Mouse (Mus musculus): ENCODE measurements around the gene Fam166a.

Fam166a gene

GRCm38 (mm10) chr2:25223681-25224491, 5.3 kb downstream of the Fam166a start:
- DNase-seq = peak; percentile 75 to 78

GRCm38 (mm10) chr2:25224492-25224765, 5.9 kb downstream of the Fam166a start, which contains the start of gene Tubb4b:
Tubb4b (minus strand) TSS chr2:25224702.
- no peak for DNase-seq

- DNase-seq = peak; percentile 89 to 97
These were observed 6.5 kb downstream of the Fam166a start for GRCm38 (mm10) chr2:25224766-25225752.

- DNase-seq = no peak
These were observed 7.3 kb downstream of the Fam166a start for GRCm38 (mm10) chr2:25225811-25226379.

- DNase-seq = no peak
These were observed 8.3 kb downstream of the Fam166a start for GRCm38 (mm10) chr2:25226864-25227263.

- DNase-seq = no peak
These were observed 8.9 kb downstream of the Fam166a start for GRCm38 (mm10) chr2:25227406-25227805.

GRCm38 (mm10) chr2:25228431-25228889, 9.9 kb downstream of the Fam166a start:
- DNase-seq = peak; percentile 71 to 87

GRCm38 (mm10) chr2:25228995-25229530, 10.5 kb downstream of the Fam166a start:
- no peak for DNase-seq

- DNase-seq = no peak
These were observed 11.0 kb downstream of the Fam166a start for GRCm38 (mm10) chr2:25229582-25229981.

GRCm38 (mm10) chr2:25230581-25230980, 12.0 kb downstream of the Fam166a start:
- no peak for DNase-seq

- no peak for DNase-seq
These were observed 12.5 kb downstream of the Fam166a start for GRCm38 (mm10) chr2:25231038-25231437.

- no peak for DNase-seq
These were observed 14.9 kb downstream of the Fam166a start for GRCm38 (mm10) chr2:25233421-25233820.

GRCm38 (mm10) chr2:25234050-25234449, 15.5 kb downstream of the Fam166a start, which contains the start of gene Slc34a3:
Slc34a3 (minus strand) TSS chr2:25234364.
- DNase-seq = no peak

- no peak for DNase-seq
These were observed 16.1 kb downstream of the Fam166a start for GRCm38 (mm10) chr2:25234551-25235220.

- DNase-seq = no peak
These were observed 18.1 kb downstream of the Fam166a start, which contains the start of gene Rnf224 for GRCm38 (mm10) chr2:25236614-25237013. Rnf224 (minus strand) TSS chr2:25236787.

GRCm38 (mm10) chr2:25237522-25237921, 19.0 kb downstream of the Fam166a start:
- DNase-seq = no peak

GRCm38 (mm10) chr2:25238106-25238505, 19.6 kb downstream of the Fam166a start:
- DNase-seq = no peak

GRCm38 (mm10) chr2:25239766-25240165, 21.2 kb downstream of the Fam166a start:
- DNase-seq = no peak

- DNase-seq = no peak
These were observed 21.8 kb downstream of the Fam166a start for GRCm38 (mm10) chr2:25240310-25240709.

- DNase-seq = peak in 1 of 2 experiments; percentile 52
These were observed 22.3 kb downstream of the Fam166a start for GRCm38 (mm10) chr2:25240723-25241437.

GRCm38 (mm10) chr2:25241438-25241775, 22.9 kb downstream of the Fam166a start:
- DNase-seq = no peak

GRCm38 (mm10) chr2:25242101-25242506, 23.6 kb downstream of the Fam166a start, which contains the start of the genes Rnf208 and Cysrt1:
Rnf208 (plus strand) TSS chr2:25242255.
Cysrt1 (minus strand) TSS chr2:25242452.
- DNase-seq = no peak
